Mouse (Mus musculus): ENCODE data around the gene Hcn1. TPM values are rescaled to one million over a fixed set of nuclear protein-coding genes. Genes with fewer than 3 reads are reported as not detected.
"Not testable (repeated sequence)": the region's sequence is repeated elsewhere in the genome, so short reads cannot be mapped to it uniquely, and the experiment has no call there.

Hcn1 gene
- total RNA-seq, 2 experiments from 2014 or later, result 0.03 to 0.05 TPM

DNA sequence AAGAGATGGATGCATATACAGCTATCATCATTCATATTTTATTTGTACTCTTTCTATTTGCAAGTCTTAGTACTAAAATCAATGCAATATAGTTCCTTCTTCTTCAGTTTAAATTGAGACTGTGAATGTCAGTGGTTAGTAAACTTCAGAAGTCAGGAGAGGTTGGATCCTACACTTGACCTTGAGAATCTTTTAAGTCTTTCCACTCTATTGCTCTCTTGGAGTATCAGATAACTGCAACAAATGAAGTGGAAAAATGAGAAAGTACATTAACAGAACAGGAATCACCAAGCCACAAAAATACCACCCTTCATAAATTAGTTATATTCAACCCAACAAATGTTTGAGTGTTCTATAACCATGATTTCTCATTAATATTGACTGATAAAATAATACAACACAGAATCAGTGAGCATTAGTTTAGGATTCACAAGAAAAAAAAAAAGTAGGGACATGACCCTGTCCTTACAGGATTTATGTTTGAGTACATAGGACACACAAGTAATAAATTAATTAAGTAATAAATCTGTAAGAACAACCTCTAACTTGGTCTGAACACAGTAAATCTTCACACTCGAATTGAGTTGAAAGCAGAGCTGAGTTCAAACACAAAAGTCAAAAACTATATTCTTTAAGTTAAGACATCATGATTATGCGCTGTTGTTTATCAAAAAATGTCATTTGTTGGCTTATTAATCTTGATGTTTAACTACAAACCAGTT lies 397.8 kb downstream of the Hcn1 start:
- intact Hi-C loops (cut with DNase I), result no loop called here

DNA sequence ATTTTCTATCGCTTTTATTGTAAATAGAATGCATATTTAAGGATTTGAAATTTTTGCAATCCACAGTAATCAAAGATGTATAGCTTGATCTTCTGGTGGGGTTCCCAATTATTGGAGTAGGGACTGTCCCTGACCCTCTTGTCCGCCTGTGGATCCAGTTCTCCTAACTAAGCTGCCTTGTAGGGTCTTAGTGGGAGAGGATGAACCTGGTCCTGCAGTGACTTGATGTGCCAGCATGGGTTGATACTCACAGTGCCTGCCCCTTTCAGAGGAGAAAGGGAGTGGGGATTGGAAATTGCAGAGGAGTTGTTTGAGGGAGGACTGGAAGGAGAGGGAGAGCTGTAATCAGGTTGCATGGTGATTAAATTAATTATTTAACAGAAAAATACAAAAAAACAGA lies 398.4 kb downstream of the Hcn1 start:
- intact Hi-C loops (cut with DNase I), result no loop called here
- DNase-seq, result no peak

More for the DNA sequence above, 397.8 kb downstream of the Hcn1 start:
- DNase-seq, result no peak

DNA sequence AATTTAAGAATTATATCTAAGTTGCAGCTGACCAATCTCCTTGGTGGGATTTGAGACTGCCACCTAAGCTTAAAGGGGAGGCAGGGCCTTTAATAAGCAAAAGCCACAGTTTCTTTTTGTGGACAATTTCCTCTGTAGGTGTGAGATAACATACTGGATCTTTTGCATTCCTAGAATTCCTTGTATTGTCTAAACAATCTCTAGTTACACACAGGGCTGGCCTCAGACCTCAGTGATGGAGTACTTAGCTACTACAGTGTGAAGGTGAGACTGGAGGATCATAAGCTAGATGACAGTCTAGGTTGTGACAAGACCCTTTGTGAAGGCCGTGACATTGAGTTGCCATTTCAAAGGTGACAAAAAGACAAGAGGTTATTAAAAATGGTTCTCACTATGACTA lies 419.1 kb downstream of the Hcn1 start:
- intact Hi-C loops (cut with DNase I), result no loop called here

DNA sequence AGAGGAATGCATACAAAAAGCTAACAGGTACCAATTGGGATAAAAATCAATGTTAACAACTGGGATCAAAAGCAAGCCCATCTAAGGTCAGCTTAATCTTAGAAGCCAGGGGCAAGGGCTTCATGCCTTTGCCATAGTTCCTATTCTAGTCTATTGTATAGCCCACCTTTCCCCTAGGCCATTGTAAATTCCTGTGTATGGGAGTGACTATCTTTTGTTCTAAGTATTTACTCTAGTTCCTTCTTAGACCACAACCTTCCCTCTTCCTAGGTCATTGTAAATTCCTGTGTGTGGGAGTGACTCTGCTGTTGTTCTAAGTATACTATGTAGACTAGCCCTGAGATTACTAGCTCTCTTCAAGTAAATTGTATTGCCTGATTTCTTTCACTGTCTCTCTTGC lies 420.8 kb downstream of the Hcn1 start:
- intact Hi-C loops (cut with DNase I); DNase-seq: not testable (repeated sequence)

More for the DNA sequence above, 419.1 kb downstream of the Hcn1 start:
- no peak for DNase-seq

DNA sequence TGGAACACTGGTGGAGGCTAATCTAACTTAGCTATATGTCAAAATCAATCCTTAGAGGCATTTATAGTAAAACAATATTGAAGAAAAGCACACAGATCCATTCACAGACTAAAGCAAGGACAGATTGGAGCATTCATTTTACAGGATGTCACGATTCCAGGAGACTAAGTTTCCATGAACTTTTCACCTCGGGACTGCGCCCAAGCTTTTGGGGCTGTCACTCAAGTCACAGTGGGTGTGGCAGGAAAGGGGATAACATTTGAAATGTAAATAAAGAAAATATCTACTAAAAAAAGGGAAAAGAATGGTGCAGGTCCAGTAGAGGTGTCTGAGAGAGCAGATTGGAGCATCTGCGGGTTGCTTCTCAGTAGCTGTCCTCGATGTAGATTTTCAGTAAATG lies 421.3 kb downstream of the Hcn1 start:
- intact Hi-C loops (cut with DNase I), result no loop called here
- no peak for DNase-seq

DNA sequence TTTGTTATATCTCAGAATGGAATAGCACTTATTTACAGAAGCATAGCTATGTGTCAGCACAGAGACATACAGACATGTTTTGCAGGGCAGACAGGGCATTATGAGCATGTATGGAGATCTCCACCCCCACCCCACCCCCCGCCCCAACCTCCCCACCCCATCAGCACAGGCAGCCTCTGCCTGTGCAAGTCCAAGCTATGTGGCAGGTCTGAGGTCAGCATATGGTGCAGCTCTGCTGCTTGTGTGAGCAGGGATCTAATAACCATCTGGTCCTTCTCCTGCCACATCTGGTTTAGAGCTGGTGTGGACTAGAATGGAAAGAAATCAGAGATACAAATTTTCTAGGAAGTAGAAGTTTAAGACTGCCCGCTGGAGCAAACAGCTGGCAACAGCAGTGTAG lies 424.4 kb downstream of the Hcn1 start:
- no peak for DNase-seq
- intact Hi-C loops (cut with DNase I), result no loop called here

DNA sequence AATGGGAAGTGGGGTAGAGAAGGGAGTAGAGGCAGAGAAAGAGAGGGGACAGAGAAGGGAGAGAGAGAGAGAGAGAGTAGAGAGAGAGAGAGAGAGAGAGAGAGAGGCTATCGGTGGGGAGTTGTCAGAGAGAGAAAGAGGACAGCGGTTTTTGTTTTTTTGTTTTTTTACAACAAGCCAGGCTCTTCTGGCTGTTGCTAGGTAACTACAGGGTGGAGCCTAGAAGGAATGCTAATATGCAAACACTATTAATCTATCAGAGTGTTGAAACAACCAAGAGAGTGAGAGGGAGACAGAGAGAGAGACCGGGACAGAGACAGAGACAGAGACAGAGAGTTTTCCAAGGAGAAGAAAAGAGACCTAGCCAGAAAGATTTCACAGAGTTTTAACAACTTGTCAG lies 425.7 kb downstream of the Hcn1 start:
- no peak for DNase-seq
- intact Hi-C loops (cut with DNase I), result no loop called here

DNA sequence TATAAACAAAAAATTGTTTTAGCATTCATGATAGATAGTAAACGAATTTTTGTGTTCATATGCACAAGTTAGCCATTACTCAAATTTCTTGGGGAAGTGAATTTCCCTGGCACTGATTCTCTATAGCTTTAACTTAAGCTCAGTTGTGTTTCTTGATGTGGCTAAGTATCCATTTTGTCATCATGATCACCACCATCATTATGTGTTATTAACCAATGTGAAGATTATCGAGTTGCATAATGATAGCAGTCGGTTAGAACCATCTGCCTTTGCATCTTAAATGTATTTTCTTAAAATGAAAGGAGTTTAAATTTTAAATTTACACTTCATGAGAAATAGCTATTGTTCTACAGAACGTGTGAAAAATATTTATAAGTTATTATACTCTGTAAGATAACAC lies 426.5 kb downstream of the Hcn1 start:
- intact Hi-C loops (cut with DNase I), result no loop called here
- no peak for DNase-seq

DNA sequence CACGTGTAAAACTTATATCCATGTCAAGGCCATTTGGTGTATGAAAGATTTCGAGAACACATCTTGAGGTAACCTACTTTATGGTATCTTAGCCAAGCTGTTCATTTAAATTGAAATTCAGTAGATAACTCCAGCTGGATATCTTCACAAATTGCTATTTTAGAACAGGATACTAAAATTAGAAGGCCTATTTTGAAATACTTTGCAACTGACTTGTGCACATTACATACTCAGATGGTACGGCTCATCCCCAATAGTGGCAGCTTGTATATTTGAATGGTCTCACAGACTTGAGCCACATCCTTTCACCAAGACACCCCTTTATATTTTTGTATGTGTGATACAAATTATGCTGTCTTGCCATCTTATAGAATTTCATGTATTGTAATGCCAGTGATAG lies 427.5 kb downstream of the Hcn1 start:
- intact Hi-C loops (cut with DNase I), result no loop called here

DNA sequence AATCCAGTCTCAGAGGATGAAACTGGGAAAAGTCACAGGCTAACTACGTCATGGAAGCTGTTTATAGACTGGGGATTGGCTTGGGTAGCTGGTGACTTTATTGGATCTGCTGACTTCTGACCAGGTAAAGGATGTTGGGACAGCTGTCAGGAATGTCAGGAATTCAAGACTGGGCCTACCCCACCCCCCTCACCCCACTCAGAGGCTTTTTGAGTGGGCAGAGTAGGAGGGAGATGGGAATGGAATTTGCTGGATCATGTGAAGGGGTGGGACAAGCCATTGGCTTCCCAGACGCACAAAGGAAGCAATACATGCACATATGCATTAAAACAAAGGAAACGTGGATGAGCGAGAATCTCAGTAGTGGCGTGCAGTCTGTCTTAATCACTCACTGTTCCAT lies 433.5 kb downstream of the Hcn1 start:
- intact Hi-C loops (cut with DNase I), result no loop called here

More for the DNA sequence above, 427.5 kb downstream of the Hcn1 start:
- no peak for DNase-seq

More for the DNA sequence above, 433.5 kb downstream of the Hcn1 start:
- no peak for DNase-seq

Measured in gastrocnemius, postnatal 36 days (tissue).